Mouse (Mus musculus): ENCODE measurements around the gene Mblac2.
A peak's percentile ranks its signal among the peaks of the same experiment; 100 is the strongest.

The Mblac2 gene

DNA sequence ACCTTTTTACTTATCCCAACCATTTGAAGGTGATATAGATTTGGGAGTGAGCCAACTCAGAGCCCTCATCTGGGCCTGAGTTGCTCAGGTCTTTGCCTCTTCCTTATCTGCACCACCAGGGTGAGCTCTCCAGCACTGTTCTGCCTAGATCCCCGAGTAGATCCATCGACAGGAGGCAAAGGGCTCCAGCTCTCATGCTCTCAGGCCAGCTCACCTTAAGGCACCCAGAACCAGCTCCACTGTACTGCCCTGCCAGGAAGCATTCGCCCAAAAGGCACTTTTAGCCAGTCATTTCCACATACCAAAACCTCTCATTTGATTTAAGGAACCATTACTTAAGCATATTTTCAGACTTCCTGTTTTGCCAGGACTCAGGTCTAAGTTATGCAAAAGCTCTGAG is 29.8 kb downstream of the Mblac2 start:
- DNase-seq (ENCODE audit: low spot score in 2 of 2), result no peak

DNA sequence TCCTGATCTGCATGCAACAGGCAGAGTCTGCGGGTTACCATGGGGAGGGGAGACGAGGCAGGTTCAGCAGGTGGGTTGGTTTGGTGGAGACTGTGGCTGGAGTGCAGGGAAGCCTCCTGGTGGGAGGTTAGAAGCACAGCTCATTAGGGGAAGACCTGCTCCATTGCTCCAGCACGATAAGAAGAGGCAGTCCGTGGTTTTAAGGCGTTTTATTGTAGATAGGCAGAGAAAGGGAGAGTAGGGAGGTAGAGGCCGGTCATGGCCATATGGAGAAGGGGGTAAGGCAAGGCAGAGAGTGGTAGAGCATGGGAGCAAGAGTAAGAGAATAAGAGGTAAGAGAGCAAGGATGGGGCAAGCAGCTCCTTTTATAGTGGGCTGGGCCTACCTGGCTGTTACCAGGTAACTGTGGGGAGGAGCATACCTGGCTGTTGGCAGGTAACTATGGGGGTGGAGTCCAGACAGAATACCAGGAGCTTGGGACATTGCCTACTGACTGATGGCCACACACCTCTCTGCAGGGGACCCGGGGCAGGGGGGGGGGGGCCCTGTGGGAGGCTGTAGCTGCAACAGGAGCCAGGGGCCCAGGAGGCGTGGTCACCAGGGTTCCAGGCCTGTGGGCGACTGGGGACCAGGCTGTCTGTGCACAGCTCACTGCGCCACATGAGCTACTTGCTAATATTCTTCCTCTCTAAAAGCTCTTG is 32.4 kb downstream of the Mblac2 start:
- no peak for DNase-seq (ENCODE audit: low spot score in 2 of 2)

DNA sequence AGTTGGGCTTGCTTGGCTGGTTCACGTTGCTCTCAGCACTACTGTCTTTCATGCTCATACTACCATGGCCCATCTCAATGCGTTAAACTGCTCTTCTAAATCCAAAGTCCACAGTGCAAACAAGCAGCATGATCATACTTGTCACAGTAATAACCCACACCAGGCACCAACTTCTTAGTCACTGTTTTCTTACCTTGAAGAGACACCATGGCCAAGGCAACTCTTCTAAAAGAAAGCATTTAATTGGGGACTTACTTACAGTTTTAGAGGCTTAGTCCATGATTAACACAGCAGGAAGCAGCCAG is 32.9 kb downstream of the Mblac2 start:
- DNase-seq (ENCODE audit: low spot score in 2 of 2), result no peak

DNA sequence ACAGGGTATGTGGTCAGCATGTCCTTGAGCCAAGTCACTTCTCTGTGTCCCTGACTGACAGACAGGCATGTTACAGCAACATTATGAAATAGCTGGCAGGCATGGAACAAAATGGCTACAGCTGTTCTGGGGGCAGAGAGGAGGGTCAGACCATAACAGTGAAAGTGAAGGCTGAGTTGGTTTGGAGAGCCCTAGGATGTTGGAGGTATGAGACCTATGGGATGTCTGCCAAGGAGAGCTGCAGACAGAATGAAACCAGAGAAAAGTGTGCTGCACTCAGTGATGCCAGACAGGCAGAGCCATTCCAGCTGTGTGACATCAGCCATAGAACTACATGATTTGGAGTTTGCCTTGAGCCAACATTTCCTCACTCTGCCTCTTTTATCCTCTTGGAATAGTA is 43.7 kb downstream of the Mblac2 start:
- DNase-seq (ENCODE audit: low spot score in 2 of 2), result no peak

DNA sequence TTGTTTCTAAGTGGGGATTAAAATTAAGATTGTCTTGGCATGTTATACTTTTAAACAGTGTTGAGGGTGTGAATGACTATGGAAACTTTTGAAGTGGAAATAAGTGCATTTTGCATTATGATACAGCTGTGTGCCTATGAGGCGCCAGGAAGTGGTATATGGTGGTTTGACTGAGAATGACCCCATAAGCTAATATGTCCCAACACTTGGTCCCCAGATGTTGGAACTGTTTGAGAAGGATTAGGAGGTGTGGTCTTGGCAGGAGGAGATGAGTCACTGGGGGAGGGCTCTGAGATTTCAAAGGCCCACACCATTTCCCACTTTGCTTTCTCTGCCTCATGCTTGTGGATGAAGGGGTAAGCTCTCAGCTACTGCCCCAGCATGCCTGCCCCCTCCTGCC is 44.2 kb downstream of the Mblac2 start:
- DNase-seq (ENCODE audit: low spot score in 2 of 2), result no peak

DNA sequence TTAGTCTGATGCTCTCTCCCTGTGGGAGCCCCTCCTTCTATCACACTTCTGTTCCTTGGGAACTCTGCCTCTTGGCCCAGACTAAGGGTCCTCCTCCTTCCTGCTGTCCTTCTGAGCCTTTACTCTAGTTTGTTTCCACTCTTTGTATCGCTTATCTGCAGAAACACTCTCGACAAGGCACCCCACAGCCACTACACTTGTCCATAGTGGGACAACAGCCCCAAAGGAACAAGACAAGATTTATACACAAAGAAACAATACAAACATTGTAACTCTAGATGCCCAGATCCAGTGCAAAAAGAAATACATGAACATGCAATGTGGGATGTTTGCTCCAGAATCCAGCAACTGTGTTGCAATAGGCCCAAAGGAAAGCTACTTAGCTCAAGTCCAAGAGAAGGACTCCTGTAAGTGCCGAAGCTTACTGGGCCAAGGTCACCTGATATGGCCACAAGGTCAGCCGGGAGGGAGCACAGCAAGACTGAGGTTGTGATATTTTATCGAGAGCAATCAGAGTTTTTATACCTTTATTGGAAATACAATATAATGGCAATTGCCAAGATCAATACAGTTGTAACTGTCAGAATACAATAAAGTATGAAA is 46.0 kb downstream of the Mblac2 start:
- DNase-seq (ENCODE audit: low spot score in 2 of 2), result no peak

DNA sequence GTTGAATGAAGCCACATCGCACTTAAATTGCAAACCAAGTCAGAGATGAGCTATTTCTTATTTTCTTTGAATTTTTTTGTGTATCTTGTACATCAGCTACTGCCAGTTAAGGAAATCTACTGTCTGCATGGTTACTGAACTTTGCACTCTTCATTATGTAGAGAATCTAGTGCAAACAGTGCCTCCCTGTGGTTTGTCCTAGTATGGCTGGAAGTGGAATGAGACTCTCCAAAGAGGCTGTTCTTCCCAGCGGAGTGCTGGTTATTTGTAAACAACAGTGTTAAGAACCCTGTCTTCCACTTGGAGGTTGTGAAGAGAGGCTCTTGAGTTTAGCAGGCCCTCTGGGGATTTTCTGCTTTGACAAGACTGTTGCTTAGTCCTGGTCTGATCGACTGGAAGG is 49.2 kb downstream of the Mblac2 start:
- peak in 1 of 2 experiments; percentile 13 for DNase-seq (ENCODE audit: low spot score in 2 of 2)

DNA sequence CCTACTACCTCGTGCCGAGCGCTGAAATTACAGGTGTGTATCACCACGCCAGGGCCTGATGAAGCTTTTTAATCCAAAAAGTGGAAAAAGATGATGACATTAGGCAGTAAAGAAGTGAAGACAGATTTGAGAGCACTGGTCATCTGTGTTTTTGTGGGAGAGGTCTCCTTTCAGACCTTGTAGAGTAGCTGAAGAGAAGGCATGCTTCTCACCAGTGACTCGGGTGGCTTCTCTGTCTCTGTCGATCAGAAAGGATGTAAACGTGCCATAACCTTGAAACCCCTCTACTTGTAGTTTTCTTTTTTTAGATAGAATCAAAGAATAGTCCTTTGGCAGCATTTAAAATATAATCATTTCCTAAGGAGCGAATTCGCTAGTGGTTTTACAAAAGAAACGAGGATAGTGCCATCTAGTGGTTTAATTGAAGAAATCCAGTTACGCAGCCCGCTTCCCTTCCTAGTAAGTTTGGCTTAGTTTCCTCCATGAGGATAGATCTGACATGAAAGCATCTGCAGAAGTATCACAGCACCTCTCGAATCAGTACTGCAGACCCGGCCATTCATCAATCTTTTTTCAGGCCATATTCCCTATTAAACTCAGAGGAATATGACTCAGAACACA is 50.5 kb downstream of the Mblac2 start:
- DNase-seq (ENCODE audit: low spot score in 2 of 2), result no peak

DNA sequence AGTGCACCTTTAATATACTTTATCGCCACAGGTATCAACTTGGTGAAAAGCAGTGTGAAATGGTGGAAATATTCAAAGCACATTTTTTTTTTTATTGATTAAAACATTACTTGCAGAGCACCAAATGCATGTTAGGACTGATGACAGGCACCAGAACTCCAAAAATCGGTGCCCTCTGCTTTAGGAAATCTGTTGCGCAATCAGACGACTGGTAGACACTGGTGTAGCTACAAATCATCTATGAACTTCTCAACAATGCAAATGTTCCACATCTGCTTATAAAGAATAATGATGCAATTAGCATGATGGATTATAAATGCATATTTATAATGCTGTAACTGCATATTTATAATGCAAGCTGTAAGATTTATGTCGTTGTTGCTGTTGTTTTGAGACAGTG is 53.0 kb downstream of the Mblac2 start:
- DNase-seq (ENCODE audit: low spot score in 2 of 2), result no peak

DNA sequence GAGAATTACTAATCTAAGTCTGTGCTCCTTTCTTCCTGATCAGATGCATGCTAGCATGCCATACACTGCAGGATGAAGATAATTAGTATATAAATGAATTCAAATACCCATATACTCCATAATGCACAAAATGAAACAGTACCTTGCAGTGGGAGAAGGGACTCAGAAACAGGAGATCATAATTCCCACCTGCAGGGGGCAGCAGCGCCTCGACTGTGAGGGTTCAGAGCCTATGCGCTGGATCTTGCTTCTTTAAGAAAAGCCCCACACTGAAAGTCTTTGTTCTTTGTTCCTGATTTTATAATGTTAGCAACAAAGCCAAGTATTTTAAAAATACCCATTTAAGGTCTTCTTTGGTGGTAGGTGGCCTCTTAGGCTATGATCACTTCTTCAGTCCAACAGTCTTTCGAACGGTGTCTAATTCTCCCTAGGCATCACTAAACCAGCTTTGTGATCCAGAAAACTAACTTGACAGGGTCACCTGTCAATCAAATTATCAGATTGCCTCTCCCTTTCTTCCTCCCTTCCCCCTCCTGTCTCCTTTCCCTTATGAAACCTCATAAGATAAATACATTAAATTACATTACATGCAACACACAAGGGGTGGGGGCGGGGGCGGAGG is 56.0 kb downstream of the Mblac2 start:
- peak in 1 of 2 experiments; percentile 46 for DNase-seq (ENCODE audit: low spot score in 2 of 2)

DNA sequence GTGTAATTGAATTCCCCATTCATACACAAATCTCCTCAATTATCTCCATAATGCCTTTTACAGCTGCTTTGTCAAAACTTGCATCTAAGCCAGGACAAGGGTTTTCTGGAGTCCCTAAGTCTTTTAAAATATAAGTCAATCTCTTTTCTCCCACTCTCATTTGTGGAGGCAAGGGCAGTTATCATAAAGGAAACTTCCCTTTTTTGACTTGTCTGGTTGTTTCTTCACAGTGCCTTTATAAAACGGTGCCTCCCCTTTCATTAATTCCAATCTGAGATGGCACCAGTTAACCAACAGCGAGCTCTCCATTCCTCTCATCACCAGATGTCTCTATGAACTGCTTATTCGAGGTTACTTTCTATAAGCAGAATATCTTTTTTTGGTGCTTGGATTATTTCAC is 65.1 kb downstream of the Mblac2 start:
- no peak for DNase-seq (ENCODE audit: low spot score in 2 of 2)

DNA sequence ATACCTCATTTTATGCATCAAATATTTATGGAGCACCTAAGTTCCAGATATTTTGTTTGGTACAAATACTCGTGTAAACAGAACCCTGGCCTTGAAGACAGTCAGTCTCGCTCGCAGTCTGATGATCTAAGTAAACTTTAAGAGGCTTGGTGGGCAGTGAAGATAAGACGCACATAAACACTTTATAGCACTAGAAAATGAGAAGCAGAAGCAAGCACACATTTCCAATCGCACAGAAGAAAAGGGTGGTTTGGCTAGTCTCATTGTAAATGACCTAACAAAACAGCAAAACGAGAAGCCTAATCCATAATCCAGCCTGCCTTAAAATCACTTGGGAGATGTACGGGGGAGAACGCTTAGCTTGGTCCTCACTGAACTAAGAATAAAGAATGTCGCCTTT is 71.3 kb downstream of the Mblac2 start:
- no peak for DNase-seq (ENCODE audit: low spot score in 2 of 2)

DNA sequence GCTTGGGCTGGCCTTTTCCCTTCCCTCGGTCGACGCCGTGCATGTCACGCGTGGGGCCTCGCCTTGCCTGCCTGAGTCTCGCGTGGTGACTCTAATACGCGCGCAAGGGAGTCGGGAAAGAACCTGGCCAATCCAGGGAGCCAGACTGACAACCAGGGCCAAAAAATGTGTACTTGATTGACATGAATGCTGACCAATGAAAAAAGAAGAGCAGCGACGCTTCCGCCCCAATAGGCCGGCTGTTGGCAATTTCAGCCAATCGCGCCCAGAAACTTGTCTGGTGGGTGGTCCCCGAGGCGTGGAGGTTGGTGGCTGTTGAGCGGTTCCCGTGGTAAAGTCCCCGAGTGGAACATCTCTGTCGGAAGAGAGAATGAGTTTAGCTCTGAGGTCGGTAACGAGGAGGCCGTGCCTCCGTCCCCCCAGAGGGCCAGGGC is 71.8 kb downstream of the Mblac2 start, which contains the start of gene Cetn3:
Gene Cetn3, plus strand, starts transcription at position 107 of the 434 bp plus-strand sequence.
- DNase-seq (ENCODE audit: low spot score in 2 of 2), result peak in 1 of 2 experiments; percentile 89

DNA sequence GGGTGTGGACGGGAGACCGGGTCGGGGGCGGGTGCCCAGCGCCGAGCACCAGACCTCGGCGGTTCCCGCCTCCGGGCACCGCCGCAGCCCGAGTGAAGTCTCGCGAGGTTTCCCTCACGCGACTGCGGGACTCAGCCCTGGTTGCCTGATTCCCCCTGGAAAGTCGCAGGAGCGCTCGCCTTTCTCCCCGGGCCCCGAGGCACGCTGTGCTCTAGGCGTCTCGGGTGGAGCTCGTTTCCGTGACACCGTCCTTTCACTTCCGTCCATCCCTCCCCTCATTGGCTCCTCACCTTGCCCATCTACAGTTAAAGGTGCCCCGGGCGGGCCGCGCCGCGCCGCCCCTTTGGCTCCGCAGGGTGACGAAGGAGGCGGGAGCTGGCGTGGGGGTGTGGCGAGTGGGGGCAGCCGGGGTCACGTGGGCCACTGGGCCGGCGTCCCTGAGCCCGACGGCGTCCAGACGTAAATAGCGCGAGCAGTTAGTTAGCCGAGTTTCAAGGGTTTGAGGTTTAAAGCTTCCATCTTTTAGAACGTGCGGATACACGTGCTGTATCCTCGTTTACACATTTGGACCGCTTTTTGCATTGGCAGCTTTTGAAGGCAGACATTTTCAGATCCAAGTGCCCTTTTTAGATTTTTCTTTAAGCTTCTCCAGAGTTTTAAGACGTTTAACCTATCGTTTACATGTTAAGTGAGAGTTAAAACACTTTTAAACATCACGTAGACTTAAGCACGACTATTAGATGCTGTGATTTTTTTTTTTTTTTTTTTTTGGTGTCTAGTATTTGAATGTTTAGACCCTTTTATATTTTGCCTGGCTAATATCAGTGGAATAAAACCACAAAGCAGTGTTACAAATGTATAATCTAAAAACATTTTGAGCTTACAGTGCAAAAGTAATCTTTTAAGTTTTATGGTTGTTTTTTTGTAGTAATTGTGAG is 72.5 kb downstream of the Mblac2 start:
- DNase-seq (ENCODE audit: low spot score in 2 of 2), result peak; percentile 92 to 96

DNA sequence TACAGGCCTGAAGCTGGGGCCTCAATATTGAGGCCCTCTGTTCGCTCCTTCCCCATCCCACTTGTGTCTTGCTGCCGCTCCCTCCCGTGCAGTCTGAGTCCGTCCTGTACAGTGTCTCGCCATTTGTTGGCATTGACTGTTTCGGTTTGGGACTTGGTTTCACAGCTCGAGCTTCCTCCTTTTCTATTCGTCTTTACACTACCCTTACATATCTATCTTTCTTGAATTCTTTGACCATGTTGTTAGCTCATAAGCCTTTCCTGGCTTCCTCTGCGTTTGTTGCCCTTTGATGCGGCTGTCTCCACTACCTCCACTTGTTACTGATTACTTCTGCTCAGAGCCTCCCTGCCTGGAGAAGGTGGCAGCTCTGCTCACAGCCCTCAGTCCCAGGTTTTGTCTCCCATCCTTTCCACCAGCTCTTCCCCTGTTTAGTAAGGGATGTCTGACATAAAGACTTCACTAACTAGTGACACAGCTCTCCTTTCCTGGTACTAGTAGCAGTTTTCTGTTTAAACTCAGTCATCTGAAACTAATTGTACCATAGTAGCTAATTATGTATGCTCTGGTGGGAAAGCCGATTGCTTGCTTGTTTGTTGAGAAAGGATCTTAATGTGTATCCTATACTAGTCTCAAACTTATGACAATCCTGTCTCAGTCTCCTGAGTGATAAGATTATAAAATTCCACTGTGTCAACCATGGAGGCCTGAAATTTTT is 74.8 kb downstream of the Mblac2 start:
- no peak for DNase-seq (ENCODE audit: low spot score in 2 of 2)

DNA sequence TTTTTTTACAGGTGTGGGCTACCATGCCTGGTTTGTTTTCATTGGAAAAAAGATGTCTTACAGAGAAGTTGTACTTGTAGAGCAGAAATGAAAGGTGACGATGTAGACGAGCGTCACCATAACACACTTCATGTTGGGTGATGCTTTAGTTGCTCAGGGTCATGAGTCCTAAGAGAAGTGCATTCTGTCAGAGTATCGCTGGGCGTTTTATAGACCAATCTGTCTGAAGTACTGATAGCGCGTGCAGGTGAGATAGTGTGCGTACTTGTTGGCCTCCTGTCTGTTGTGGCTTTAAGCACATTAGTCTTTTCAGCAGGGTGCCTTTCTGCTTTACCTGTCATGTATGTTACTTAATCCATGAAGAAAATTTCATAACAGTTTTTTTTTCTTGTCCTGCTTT is 79.0 kb downstream of the Mblac2 start:
- no peak for DNase-seq (ENCODE audit: low spot score in 2 of 2)

DNA sequence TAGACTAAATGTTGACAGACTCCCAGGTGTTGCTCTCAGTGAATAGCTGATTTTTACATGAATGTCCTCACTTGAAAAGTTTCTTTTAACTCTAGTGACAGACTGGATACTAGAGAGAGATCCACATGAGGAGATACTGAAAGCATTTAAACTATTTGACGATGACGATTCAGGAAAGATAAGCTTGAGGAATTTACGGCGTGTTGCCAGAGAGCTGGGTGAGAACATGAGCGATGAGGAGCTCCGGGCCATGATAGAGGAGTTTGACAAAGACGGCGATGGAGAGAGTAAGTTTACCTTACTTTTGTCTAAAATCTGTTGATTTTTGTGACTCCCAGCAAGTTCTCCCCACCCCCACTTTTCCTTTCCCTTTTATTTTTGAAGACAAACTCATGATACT is 80.7 kb downstream of the Mblac2 start:
- no peak for DNase-seq (ENCODE audit: low spot score in 2 of 2)

DNA sequence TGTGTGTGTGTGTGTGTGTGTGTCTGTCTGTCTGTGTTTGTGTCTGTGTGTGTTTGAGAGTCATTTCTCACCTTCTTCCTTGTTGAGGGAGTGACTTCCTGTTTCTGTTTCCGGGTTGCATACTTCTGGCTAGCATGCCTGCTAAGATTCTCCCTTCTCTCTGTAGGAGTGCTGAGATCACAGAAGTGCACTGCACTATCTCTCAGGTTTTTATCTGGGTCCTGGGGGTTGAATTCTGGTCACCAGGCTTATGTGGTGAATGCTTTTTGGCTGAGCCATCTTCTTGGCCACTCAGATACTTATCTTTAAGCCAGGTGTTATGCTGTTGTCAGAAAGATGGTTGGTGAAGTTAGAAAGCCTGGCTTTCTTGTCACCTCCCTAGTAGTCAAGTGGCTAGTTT is 82.7 kb downstream of the Mblac2 start:
- DNase-seq (ENCODE audit: low spot score in 2 of 2), result no peak

DNA sequence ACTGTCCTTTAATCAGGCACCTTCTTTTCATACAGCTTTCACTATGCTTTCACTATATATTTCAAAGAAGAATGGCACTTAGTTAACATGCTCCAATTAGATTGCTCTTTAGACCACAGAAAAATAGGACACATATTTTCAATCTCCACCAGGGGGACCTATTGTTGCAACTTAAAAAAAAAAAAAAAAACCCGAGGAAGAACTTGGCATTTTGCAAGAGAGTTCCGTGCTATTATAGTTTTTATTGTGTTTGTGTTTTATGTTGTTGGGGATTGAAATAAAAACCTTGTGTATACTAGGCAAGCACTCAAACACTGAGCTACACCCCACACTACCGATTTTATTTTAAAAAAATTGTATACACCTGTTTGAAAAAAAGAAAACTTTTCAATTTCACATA is 90.0 kb downstream of the Mblac2 start:
- DNase-seq (ENCODE audit: low spot score in 2 of 2), result no peak
